Mouse (Mus musculus) bone marrow, adult 2 months (tissue): Measurements from ENCODE around the gene Cramp1l.

Source experiments
- CTCF ChIP-seq: fragments of 200-500 bp; IDR thresholded peaks from 2 replicates; pipeline ENCODE4 v1.5.1; 2011; ENCODE audit warnings: low read length, control low read depth; ENCODE audit not compliant: control insufficient read depth, insufficient read depth
- POLR2A ChIP-seq: fragments of 200-500 bp; IDR thresholded peaks from 2 replicates; pipeline ENCODE4 v1.6.1; 2011; ENCODE audit warnings: low read depth, mild to moderate bottlenecking, control low read depth, low read length, borderline replicate concordance; ENCODE audit not compliant: control insufficient read depth

DNA sequence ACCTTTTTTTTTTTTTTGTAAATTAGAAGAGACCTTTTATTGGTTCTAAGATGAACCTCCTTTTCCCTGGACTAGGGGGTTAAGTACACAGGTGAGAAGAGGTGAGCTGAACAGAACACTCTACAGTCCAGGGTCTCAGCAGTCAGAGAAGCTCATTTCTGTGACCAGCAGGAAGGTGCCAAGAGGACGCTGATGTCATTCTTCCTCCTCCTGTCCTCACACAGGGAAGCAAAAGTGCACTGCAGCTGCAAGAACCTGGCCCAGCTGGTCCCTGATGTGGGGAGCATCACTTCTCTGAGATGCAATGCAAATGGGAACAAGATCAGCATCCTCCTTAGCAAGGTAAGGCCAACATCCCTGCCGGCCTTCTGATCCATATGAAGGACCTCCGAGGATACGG lies 29.7 kb upstream of the Cramp1l start:
- TF ChIP-seq CTCF: no peak
- no peak for TF ChIP-seq POLR2A
